Mouse (Mus musculus): ENCODE measurements around the gene Sumo1. TPM values are rescaled to one million over a fixed set of nuclear protein-coding genes. Genes with fewer than 3 reads are reported as not detected.

Sumo1 gene
- polyA plus RNA-seq, 1 experiment from 2014 or later: 305 TPM

DNA sequence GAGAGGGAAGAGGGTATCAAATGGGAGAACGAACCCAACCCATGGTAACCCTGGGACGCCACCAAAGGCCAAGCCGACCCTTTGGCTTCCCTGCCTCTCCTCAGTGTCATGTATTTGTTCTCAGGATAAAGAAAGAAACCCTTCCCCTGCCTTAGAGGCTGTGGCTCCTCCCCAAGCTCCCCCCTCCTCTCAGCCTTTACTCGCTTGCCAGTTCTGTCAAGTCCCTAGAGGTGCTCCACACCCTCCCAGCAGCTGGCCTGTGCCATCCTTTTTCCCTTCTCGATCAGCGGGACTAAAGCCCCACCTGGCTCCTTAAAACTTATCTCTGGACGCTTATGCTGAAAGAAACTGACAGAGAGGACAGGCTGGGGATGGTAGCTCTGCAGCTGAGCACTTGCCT lies 63.6 kb downstream of the Sumo1 start:
- Histone ChIP-seq H3K9me3 (no peaks in the 10 kb centered on the region), H3K9ac (no peak overlapping the region), H3K36me3 (no peaks in the 10 kb centered on the region), H3K4me3 (replicated peaks) (no peak overlapping the region), H3K4me2 (no peak overlapping the region), H3K27ac (no peak overlapping the region), H3K27me3 (replicated peaks) (no peaks in the 10 kb centered on the region), H3K4me1 (no peaks in the 10 kb centered on the region)
- WGBS: 51% methylated on average over 7 of the region's 7 CpGs
- ATAC-seq (ENCODE audit: insufficient read depth, low FRiP score, low read depth): no peak

DNA sequence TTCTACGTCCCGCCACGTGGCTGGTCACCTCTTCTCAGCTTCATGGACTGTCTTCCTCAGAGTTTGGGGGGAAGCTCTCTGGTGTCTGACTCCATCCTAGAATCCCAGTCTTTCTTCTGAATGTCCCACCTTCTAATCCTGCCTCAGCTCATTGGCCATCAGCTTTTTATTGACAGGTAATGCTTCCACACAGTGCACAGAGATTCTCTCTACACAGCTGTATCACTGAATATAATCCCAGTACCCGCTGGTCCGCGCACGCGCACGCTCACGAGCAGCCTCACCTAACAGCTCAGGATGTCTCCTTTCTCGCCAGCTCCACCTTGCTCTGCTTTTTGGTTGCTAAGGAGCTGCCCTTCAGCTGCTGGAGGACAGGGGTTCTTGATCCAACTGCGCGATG lies 64.2 kb downstream of the Sumo1 start:
- WGBS: 80% methylated on average over 13 of the region's 13 CpGs
- no peak for ATAC-seq (ENCODE audit: insufficient read depth, low FRiP score, low read depth)
- H3K9ac ChIP-seq: no peak overlapping the region
- no peak overlapping the region for H3K4me2 ChIP-seq
- no peak overlapping the region for H3K4me3 ChIP-seq (replicated peaks)
- no peaks in the 10 kb centered on the region for H3K9me3 ChIP-seq
- no peak overlapping the region for H3K27ac ChIP-seq
- no peaks in the 10 kb centered on the region for H3K36me3 ChIP-seq
- H3K4me1 ChIP-seq: no peaks in the 10 kb centered on the region
- no peaks in the 10 kb centered on the region for H3K27me3 ChIP-seq (replicated peaks)

GRCm38 (mm10) chr1:59603893-59604292 lies 66.7 kb downstream of the Sumo1 start:
- no peaks in the 10 kb centered on the region for H3K9me3 ChIP-seq
- H3K36me3 ChIP-seq: no peaks in the 10 kb centered on the region
- H3K27ac ChIP-seq: no peak overlapping the region
- no peaks in the 10 kb centered on the region for H3K27me3 ChIP-seq (replicated peaks)
- H3K4me2 ChIP-seq: 0 out of 2 replicates have a peak overlapping the region, but pooled peaks have one; percentile 10
- no peaks in the 10 kb centered on the region for H3K4me1 ChIP-seq
- H3K4me3 ChIP-seq (replicated peaks): no peak overlapping the region
- 21% methylated on average over 11 of the region's 11 CpGs for WGBS
- ATAC-seq (ENCODE audit: insufficient read depth, low FRiP score, low read depth): no peak; the same call in 1 of the 2 replicates
- no peak overlapping the region for H3K9ac ChIP-seq

DNA sequence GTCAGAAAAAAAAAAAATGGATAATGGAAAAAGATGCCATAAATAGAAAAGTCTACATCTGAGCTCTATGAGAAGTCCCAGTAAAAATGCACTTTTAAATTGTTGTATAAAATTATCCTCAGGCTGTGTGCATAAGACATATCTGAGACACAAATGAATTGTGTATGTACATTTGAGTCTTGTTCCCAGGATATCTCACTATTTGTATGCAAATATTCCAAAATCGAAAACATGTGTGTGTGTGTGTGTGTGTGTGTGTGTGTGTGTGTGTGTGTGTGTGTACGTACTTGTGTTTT lies 67.3 kb downstream of the Sumo1 start:
- Histone ChIP-seq H3K27ac (no peak overlapping the region), H3K27me3 (replicated peaks) (no peaks in the 10 kb centered on the region), H3K4me3 (replicated peaks) (no peak overlapping the region), H3K9me3 (no peaks in the 10 kb centered on the region), H3K36me3 (no peaks in the 10 kb centered on the region), H3K9ac (no peak overlapping the region), H3K4me1 (no peaks in the 10 kb centered on the region), H3K4me2 (no peak overlapping the region)
- 83% methylated on average over 2 of the region's 2 CpGs for WGBS
- no peak for ATAC-seq (ENCODE audit: insufficient read depth, low FRiP score, low read depth)

DNA sequence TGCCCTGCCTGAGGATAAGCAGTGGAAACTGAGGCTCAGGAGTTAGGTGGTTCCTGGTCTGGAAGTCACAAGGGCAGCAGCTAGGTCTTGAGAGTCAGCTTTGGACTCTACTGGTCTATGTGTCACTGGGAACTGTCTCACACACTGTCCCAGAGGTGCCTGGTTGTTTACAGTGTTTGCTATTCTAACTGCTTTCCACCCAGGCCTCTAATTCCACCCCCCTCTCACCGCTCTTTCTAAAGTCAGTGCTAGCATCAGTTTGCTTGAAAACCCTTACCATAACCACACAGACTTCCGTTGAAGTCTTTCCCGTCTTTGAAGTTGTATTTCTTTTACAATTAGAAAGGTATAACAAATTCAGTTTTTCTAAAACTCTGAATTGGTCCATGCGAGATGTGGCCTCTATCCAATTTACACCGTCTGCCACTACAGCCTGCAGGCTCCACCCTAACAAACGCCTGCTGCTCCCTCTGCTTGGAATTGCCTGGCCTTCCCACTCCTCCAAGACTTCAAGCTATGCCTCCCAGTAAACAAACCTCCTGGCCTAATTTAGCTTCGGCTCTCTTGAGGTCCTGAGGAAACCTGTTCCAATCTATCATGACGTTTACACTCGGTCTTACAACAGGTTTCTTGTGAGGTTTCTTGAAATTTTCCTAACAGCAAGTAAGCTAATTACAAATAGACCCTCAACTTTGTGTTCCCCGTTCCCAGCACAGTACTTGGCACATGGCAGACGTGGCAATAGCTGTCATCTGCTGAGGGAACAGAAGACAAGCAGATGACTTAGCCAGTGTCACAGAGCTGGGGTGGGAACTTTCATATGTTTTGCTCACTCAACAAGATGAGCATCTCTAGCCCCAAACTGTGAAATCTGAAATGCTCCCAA lies 67.9 kb downstream of the Sumo1 start:
- H3K27me3 ChIP-seq (replicated peaks): no peaks in the 10 kb centered on the region
- no peak overlapping the region for H3K4me2 ChIP-seq
- WGBS: 34% methylated on average over 11 of the region's 11 CpGs
- H3K9me3 ChIP-seq: no peaks in the 10 kb centered on the region
- H3K36me3 ChIP-seq: no peaks in the 10 kb centered on the region
- H3K9ac ChIP-seq: no peak overlapping the region
- H3K4me1 ChIP-seq: no peaks in the 10 kb centered on the region
- no peak for ATAC-seq (ENCODE audit: insufficient read depth, low FRiP score, low read depth)
- no peak overlapping the region for H3K4me3 ChIP-seq (replicated peaks)
- no peak overlapping the region for H3K27ac ChIP-seq

DNA sequence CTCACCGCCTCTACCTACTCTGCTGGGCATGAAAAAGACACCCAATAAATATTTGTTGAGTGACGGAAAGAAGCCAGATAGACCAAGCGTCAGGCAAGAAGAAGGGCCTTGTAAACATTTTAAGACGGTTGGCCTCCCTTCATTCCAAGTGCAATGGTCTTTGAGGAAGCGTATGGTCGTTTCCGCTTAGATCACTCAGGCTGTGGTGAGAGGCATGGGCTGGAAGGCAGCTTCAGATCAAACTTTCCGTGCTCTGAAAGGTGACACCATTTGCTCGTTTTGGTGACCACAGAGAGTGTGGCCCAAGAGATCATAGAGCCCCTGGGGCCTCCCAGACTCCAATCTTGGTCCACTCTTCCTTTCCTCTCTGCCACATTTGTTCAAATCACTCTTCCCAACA lies 75.0 kb downstream of the Sumo1 start:
- Histone ChIP-seq H3K4me2 (no peak overlapping the region), H3K9me3 (no peaks in the 10 kb centered on the region), H3K27ac (no peak overlapping the region), H3K4me1 (peaks cover 3% of the 10 kb centered on the region; the same call in 1 of the 2 replicates), H3K27me3 (replicated peaks) (peaks cover 9% of the 10 kb centered on the region; the same call in 1 of the 2 replicates), H3K4me3 (replicated peaks) (no peak overlapping the region), H3K9ac (no peak overlapping the region), H3K36me3 (no peaks in the 10 kb centered on the region)
- ATAC-seq (ENCODE audit: insufficient read depth, low FRiP score, low read depth): no peak
- 69% methylated on average over 9 of the region's 9 CpGs for WGBS

DNA sequence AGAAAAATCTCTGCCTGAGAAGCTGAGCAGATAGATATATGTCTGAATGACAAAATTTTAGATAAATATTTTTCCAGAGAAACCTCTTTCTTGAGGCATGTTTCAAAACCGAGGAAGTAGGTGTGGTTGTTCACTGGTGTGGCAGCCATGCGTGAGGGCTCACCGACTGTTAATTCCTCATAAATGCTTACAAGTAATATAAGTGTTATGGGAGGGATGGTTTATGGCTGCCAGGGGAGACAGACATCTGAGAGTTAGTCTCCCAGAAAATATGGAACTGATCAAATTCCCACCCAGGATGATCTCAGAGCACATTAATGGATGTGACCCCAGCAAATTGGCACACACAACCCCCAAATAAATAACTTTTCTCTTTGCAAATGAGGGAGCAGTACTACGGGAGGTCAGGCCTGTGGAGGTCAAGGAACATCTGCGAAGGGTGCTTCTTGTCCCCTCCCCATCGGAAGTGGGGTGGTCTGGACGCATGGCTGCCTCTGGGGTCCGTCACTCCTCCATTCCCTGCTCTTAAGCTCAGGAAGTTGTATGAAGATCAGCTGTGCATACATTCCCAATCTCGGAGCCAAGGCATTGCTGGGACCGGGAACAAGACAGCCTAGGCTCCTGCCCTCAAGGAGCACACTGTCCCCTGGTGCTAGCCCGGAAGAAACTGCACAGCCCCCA lies 75.9 kb downstream of the Sumo1 start:
- H3K27me3 ChIP-seq (replicated peaks): peaks cover 9% of the 10 kb centered on the region; the same call in 1 of the 2 replicates
- no peaks in the 10 kb centered on the region for H3K36me3 ChIP-seq
- no peak overlapping the region for H3K9ac ChIP-seq
- peaks cover 3% of the 10 kb centered on the region; the same call in 1 of the 2 replicates for H3K4me1 ChIP-seq
- ATAC-seq (ENCODE audit: insufficient read depth, low FRiP score, low read depth): no peak
- H3K4me2 ChIP-seq: no peak overlapping the region
- WGBS: 72% methylated on average over 11 of the region's 11 CpGs
- H3K27ac ChIP-seq: no peak overlapping the region
- no peaks in the 10 kb centered on the region for H3K9me3 ChIP-seq
- H3K4me3 ChIP-seq (replicated peaks): no peak overlapping the region

DNA sequence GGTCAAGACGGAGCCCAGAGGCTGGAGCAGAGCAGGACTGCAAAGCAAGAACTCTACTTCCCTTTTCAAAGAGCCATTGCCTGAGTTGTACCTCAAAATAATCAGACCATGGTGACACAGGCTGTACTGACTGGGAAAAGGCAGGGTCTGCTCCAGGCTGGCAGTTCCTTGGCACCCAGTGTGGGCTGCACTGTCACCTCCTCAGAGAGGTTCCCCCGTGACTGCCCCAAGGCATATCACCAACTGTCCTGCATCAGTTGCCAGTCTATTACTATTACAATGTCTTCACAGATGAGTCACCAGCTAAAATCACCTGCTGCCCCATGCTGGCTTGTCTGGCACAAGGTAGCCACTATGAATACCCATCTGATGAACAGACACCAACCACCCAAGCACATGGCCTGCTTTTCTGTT lies 77.0 kb downstream of the Sumo1 start:
- Histone ChIP-seq H3K36me3 (no peaks in the 10 kb centered on the region), H3K4me2 (no peak overlapping the region), H3K4me3 (replicated peaks) (no peak overlapping the region), H3K9ac (no peak overlapping the region), H3K27me3 (replicated peaks) (peaks cover 9% of the 10 kb centered on the region; the same call in 1 of the 2 replicates), H3K9me3 (no peaks in the 10 kb centered on the region), H3K4me1 (peaks cover 3% of the 10 kb centered on the region; the same call in 1 of the 2 replicates), H3K27ac (no peak overlapping the region)
- no peak for ATAC-seq (ENCODE audit: insufficient read depth, low FRiP score, low read depth)
- WGBS: 62% methylated on average over 2 of the region's 2 CpGs

DNA sequence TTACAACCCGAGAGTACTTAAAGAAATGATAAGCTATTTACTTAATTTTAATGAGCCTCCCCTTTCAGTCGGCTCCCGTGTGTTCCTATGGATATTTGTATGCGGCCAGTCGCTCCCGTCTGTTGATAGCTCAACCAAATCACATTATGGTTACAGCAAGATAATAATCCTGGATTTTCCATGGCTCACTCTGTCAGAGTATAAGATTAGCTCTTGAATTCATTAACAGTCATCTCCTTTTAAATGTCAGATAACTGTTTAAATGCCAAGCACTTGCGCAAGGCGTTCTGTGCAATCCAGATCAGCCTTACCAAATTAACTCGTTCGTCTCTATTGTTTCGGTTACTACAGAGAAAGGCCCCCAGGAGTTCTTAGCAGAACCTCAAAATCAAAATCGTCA lies 77.8 kb downstream of the Sumo1 start:
- peak overlapping the region; percentile 32; the same call in 1 of the 2 replicates for H3K4me2 ChIP-seq
- 37% methylated on average over 12 of the region's 12 CpGs for WGBS

GRCm38 (mm10) chr1:59592359-59592758 lies 78.3 kb downstream of the Sumo1 start:
- 25% methylated on average over 10 of the region's 10 CpGs for WGBS
- Histone ChIP-seq H3K4me1 (peaks cover 3% of the 10 kb centered on the region; the same call in 1 of the 2 replicates), H3K27ac (no peak overlapping the region), H3K4me3 (replicated peaks) (no peak overlapping the region), H3K9me3 (no peaks in the 10 kb centered on the region), H3K4me2 (peak overlapping the region; percentile 32; the same call in 1 of the 2 replicates), H3K36me3 (no peaks in the 10 kb centered on the region), H3K9ac (no peak overlapping the region), H3K27me3 (replicated peaks) (peaks cover 9% of the 10 kb centered on the region; the same call in 1 of the 2 replicates)
- ATAC-seq (ENCODE audit: insufficient read depth, low FRiP score, low read depth): no peak

More for the DNA sequence above, 77.8 kb downstream of the Sumo1 start:
- H3K9me3 ChIP-seq: no peaks in the 10 kb centered on the region
- H3K36me3 ChIP-seq: no peaks in the 10 kb centered on the region
- peaks cover 3% of the 10 kb centered on the region; the same call in 1 of the 2 replicates for H3K4me1 ChIP-seq
- no peak for ATAC-seq (ENCODE audit: insufficient read depth, low FRiP score, low read depth)
- H3K4me3 ChIP-seq (replicated peaks): no peak overlapping the region
- H3K27me3 ChIP-seq (replicated peaks): peaks cover 9% of the 10 kb centered on the region; the same call in 1 of the 2 replicates
- no peak overlapping the region for H3K9ac ChIP-seq
- no peak overlapping the region for H3K27ac ChIP-seq

- Histone ChIP-seq H3K4me1 (peaks cover 3% of the 10 kb centered on the region; the same call in 1 of the 2 replicates), H3K4me3 (replicated peaks) (no peak overlapping the region), H3K4me2 (no peak overlapping the region), H3K27me3 (replicated peaks) (peaks cover 9% of the 10 kb centered on the region; the same call in 1 of the 2 replicates), H3K9ac (no peak overlapping the region), H3K27ac (no peak overlapping the region), H3K36me3 (no peaks in the 10 kb centered on the region), H3K9me3 (no peaks in the 10 kb centered on the region)
- no peak for ATAC-seq (ENCODE audit: insufficient read depth, low FRiP score, low read depth)
- WGBS: 55% methylated on average over 1 of the region's 1 CpGs
Observed at GRCm38 (mm10) chr1:59589271-59589670, 81.4 kb downstream of the Sumo1 start.
